Mouse (Mus musculus) heart, embryonic 13.5 days (tissue): ENCODE results near the gene Kcnj14. TPM values are rescaled to one million over a fixed set of nuclear protein-coding genes. Genes with fewer than 3 reads are reported as not detected.

Experiments used
- ATAC-seq: fragments of 200-750 bp; cut with Nextera tagmentation; 2 replicates; pipeline ENCODE4 v1.8.0; 2017; ENCODE audit warnings: moderate TSS enrichment; ENCODE audit not compliant: insufficient number of reproducible peaks, low FRiP score, low TSS enrichment; ENCODE audit errors: extremely low read depth
- H3K27ac ChIP-seq: fragments of 300-500 bp; sonication (generic); replicated peaks from 2 replicates; pipeline ENCODE4 v1.5.1; 2015; ENCODE audit warnings: moderate library complexity, mild to moderate bottlenecking, inconsistent platforms
- H3K27me3 ChIP-seq: fragments of 300-500 bp; sonication (generic); replicated peaks from 2 replicates; pipeline ENCODE4 v1.6.1; 2015; ENCODE audit warnings: mild to moderate bottlenecking, inconsistent platforms
- H3K36me3 ChIP-seq: fragments of 300-500 bp; sonication (generic); 2 replicates; pipeline ENCODE4 v1.6.1; 2015; ENCODE audit warnings: mild to moderate bottlenecking, inconsistent platforms
- H3K4me1 ChIP-seq: fragments of 300-500 bp; sonication (generic); 2 replicates; pipeline ENCODE4 v1.6.1; 2015; ENCODE audit warnings: inconsistent platforms
- H3K4me2 ChIP-seq: fragments of 300-500 bp; sonication (generic); 2 replicates; pipeline ENCODE4 v1.6.1; 2015; ENCODE audit warnings: inconsistent platforms, mild to moderate bottlenecking, moderate library complexity
- H3K4me3 ChIP-seq: fragments of 300-500 bp; sonication (generic); 2 replicates; pipeline ENCODE4 v1.5.1; 2015; ENCODE audit warnings: moderate library complexity, mild to moderate bottlenecking, inconsistent platforms
- H3K9ac ChIP-seq: fragments of 300-500 bp; sonication (generic); 2 replicates; pipeline ENCODE4 v1.6.1; 2015; ENCODE audit warnings: inconsistent platforms, mild to moderate bottlenecking, moderate library complexity
- H3K9me3 ChIP-seq: fragments of 300-500 bp; sonication (generic); 2 replicates; pipeline ENCODE4 v1.6.1; 2016; ENCODE audit warnings: inconsistent platforms
- WGBS: fragments of 180-500 bp; shearing (Covaris S2); methylation state at CpG from one replicate; pipeline ENCODE4 v1.1.7; 2015; ENCODE audit warnings: mixed read lengths; 5-methylcytosine and 5-hydroxymethylcytosine counted together
- polyA plus RNA-seq: library from polyadenylated mRNA; unstranded; fragments of >200 nt; fragmentation: Nextera tagmentation; extraction: Ambion mirVana; gene quantifications from 2 replicates; pipeline ENCODE4 v1.2.1, GENCODE M21; 2015

The Kcnj14 gene
- polyA plus RNA-seq, 1 experiment from 2014 or later: 0.43 TPM

DNA sequence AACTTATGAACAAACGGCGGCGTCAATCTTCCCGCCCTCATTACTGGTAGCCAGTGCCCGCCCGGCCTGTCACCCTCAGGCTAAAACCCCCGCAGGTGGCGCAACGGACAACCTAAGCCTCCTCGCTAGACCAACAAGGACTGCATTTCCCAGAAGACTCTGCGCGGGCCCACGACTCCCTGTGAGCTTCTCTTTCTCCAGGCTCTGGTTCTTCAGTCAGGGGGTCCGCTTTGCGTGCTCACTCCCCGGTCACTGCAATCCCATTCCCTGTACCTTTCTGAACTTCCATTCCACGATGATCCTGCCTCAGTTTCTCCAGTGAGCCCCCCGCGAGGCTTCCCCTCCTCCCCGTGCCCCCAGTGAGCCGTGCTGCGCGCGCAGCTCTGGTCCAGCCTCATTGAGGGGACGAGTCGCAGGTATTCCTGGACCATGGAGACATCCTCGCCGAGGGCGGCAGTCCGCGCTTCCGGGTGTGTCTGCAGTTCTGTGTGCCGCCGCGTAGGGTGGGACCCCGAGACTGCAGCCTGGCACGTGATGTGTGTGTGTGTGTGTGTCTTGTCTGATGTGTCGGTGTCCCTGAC is 41.0 kb downstream of the Kcnj14 start, which contains the start of gene Lmtk3:
Gene Lmtk3, plus strand, starts transcription at position 228 of the 581 bp plus-strand sequence.
- Histone ChIP-seq H3K9ac (peak within 1 kb of the TSS; percentile 83), H3K9me3 (no peaks in the 10 kb centered on the region), H3K4me1 (peaks cover 40% of the 10 kb centered on the region), H3K4me2 (peak within 1 kb of the TSS; percentile 84), H3K36me3 (no peaks in the 10 kb centered on the region), H3K27me3 (peaks cover 89% of the 10 kb centered on the region), H3K4me3 (peak within 1 kb of the TSS; percentile 67), H3K27ac (no peak within 1 kb of the TSS)
- no peak for ATAC-seq
- 2% methylated on average over 38 of the region's 38 CpGs for WGBS

DNA sequence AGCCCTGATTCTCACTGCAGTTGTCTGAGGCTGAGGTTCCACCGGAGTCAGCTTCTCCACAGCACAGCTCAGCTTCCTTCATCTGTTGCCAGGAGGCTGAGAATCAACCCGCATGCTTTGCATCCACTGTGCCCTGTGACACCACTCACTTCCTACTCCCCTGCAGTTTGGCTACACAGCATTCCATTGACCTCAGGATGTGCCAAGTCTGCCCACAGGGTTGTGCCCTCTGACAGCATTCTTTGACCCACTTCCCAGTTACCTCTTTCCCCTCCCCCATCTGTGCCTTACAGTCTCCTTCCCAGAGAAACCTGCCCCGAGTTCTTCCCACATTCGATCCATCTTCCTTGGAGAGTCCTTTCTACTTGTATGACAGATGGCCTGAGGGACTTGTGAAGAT is 42.3 kb downstream of the Kcnj14 start:
- Histone ChIP-seq H3K36me3 (no peaks in the 10 kb centered on the region), H3K4me2 (no peak overlapping the region), H3K27ac (no peak overlapping the region), H3K9me3 (no peaks in the 10 kb centered on the region), H3K4me3 (no peak overlapping the region), H3K27me3 (peaks cover 86% of the 10 kb centered on the region), H3K4me1 (peaks cover 40% of the 10 kb centered on the region), H3K9ac (no peak overlapping the region)
- 61% methylated on average over 4 of the region's 4 CpGs for WGBS
- no peak for ATAC-seq

DNA sequence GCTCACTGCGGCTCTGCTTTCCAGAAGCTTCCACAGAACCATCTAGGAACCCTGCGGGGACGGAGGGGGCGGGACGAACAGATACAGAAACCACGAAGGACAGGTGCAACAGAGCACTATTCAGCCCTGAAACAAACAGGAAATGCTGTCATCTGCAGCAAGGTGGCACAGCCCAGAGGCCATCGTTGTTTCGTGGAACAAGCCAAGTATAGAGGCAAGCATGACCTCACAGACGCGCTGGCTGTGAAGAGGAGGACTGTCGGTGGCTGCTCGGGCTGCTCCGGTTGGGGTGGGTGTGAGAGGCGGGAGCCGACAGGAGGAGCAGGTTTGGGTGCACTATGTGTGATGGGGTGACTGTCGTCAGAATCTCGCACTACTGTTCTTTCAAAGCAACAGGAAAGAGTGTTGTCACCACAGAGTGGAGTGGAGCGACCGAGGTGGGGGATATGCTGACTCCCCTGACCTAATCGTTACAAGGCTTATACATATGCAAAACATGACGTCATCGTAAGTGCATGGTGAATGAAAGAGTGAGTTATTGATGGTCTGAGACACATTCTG is 45.4 kb downstream of the Kcnj14 start:
- 19% methylated on average over 22 of the region's 22 CpGs for WGBS
- Histone ChIP-seq H3K4me1 (peaks cover 15% of the 10 kb centered on the region), H3K4me2 (peak overlapping the region; percentile 57), H3K36me3 (no peaks in the 10 kb centered on the region), H3K27ac (no peak overlapping the region), H3K27me3 (peaks cover 77% of the 10 kb centered on the region), H3K4me3 (peak overlapping the region; percentile 24), H3K9ac (peak overlapping the region; percentile 50), H3K9me3 (no peaks in the 10 kb centered on the region)
- no peak for ATAC-seq

DNA sequence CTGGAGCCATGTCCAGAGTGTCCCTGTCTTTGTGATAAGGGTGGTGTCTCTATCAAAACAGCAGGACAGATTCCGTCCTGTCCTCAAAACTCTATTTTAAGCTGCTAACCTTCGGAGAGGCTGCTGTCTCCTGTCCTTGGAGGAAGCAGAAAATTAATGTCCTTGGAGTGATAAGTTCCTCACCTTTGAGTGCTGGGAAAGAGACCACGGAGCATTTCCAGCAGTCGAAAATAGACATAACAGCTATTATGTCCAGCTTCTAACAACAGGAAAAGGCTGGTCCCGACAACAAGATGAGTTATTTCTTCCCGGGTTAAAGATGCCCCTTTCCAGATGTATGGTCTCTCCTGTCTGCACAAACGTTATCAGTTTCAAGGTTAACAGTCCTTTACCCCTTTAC is 49.3 kb downstream of the Kcnj14 start:
- Histone ChIP-seq H3K4me2 (no peak overlapping the region), H3K27me3 (peaks cover 67% of the 10 kb centered on the region), H3K9ac (no peak overlapping the region), H3K36me3 (no peaks in the 10 kb centered on the region), H3K4me1 (peaks cover 10% of the 10 kb centered on the region), H3K27ac (no peak overlapping the region), H3K4me3 (no peak overlapping the region), H3K9me3 (no peaks in the 10 kb centered on the region)
- 50% methylated on average over 7 of the region's 7 CpGs for WGBS
- ATAC-seq: no peak

DNA sequence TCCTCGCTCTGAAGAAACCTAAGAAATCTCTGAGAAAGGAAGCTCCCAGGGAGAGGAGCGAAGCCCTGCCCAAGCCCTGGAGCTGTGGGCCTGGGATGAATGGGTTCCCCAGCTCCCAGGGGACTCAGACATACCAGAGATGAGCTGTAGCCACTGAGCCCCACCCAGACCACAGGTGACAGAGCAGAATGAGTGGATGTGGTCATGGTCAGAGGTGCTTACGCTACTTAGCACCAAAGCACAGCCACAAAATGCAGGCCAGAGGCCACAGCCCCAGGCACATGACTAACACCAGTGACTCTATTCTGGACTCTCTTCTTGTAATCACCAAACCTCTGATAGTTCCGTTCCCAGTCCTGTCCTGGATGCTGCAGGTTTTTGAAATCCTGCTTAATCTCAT is 53.5 kb downstream of the Kcnj14 start:
- no peaks in the 10 kb centered on the region for H3K36me3 ChIP-seq
- no peak overlapping the region for H3K9ac ChIP-seq
- H3K4me1 ChIP-seq: no peaks in the 10 kb centered on the region
- H3K4me2 ChIP-seq: no peak overlapping the region
- no peaks in the 10 kb centered on the region for H3K9me3 ChIP-seq
- WGBS: 57% methylated on average over 4 of the region's 4 CpGs
- H3K27me3 ChIP-seq: peaks cover 37% of the 10 kb centered on the region
- H3K27ac ChIP-seq: no peak overlapping the region
- no peak overlapping the region for H3K4me3 ChIP-seq
- no peak for ATAC-seq

DNA sequence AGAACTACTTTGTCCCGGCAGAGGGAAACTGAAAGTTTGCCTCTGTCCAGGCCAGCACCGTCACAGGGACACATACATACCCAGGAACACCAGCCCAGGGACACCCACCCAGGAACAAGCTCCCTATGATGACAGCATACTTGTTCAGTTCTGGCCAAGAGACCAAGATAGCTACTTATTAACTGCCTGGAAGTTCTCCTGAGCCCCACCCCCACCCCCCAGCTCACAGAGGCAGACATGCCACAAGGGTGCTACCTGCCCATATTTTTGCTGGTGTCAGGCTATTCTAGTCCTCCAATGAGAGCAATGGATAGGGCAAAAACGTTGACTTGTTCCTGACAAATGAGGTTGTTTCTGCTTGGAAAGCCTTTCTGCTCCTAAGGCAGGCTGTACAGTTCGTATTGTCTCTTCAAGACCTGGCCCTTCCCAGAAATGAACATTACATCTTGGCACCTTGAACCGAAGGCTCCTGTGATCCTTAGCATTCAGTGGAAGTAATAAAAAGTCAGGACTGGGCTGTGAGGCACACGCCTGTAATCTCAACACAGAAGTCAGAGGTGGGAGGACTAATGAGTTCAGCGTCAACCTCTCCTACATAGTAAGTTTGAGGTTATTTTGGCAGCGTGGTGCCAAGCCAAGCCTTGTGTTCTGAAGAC is 54.0 kb downstream of the Kcnj14 start:
- H3K4me1 ChIP-seq: no peaks in the 10 kb centered on the region
- H3K9ac ChIP-seq: no peak overlapping the region
- H3K27ac ChIP-seq: no peak overlapping the region
- H3K27me3 ChIP-seq: peaks cover 31% of the 10 kb centered on the region
- no peak for ATAC-seq
- H3K36me3 ChIP-seq: no peaks in the 10 kb centered on the region
- 56% methylated on average over 8 of the region's 8 CpGs for WGBS
- no peaks in the 10 kb centered on the region for H3K9me3 ChIP-seq
- H3K4me2 ChIP-seq: no peak overlapping the region
- H3K4me3 ChIP-seq: no peak overlapping the region

DNA sequence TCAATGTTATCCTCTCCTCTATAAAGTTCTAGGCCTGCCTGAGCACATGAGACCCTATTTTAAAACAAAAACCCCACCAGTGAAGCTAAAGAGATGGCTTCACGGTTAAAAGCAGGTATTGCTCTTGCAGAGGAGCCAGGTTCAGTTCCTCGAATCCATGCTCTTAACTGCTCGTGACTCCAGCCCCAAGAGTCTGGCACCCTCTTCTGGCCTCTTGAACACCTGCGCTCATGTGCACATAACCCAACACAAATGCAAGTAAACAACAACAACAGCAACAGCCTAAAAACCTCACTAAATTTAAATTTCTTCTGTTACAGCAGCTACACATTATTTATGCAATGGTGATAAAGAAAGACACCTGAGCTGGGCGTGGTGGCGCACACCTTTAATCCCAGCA is 57.1 kb downstream of the Kcnj14 start:
- Histone ChIP-seq H3K4me1 (no peaks in the 10 kb centered on the region), H3K4me2 (no peak overlapping the region), H3K27me3 (peaks cover 7% of the 10 kb centered on the region), H3K36me3 (no peaks in the 10 kb centered on the region), H3K9ac (no peak overlapping the region), H3K9me3 (no peaks in the 10 kb centered on the region), H3K27ac (no peak overlapping the region), H3K4me3 (no peak overlapping the region)
- no peak for ATAC-seq
- WGBS: 86% methylated on average over 6 of the region's 6 CpGs

DNA sequence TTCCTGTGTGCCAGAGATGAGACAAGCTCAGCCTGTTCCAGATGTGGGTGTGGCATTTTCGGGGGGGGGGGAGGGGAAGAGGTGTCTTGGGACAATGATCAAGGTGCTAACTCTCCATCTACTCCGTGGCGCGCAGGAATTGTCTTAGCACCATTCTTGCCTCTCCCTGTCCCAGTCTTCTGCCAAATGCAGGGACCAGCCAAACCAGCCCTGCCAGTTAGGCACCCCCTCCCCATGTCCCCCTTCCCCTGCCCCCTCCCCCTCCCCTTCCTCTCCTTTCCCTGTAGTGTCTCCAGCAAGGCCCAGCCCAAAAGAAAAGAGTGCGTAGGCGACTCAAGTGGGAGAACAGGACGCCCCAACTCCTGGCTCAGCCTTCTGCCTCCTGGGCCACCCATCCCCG is 57.8 kb downstream of the Kcnj14 start:
- Histone ChIP-seq H3K36me3 (no peaks in the 10 kb centered on the region), H3K27me3 (0 out of 2 replicates have a peak, but pooled peaks cover 5% of the 10 kb centered on the region), H3K4me3 (no peak overlapping the region), H3K27ac (no peak overlapping the region), H3K4me1 (no peaks in the 10 kb centered on the region), H3K9me3 (no peaks in the 10 kb centered on the region), H3K9ac (no peak overlapping the region), H3K4me2 (no peak overlapping the region)
- ATAC-seq: no peak
- WGBS: 41% methylated on average over 8 of the region's 8 CpGs

Other genes starting within 250 kb of the Kcnj14 start
- gene Fgf21, start 209.3 kb downstream of the Kcnj14 start, polyA plus RNA-seq: not detected in 2 replicates
- not detected in 2 replicates for gene Fut1, start 207.5 kb downstream of the Kcnj14 start, polyA plus RNA-seq
- gene Izumo1, start 203.0 kb downstream of the Kcnj14 start, polyA plus RNA-seq: 0.11 and 0.19 TPM in 2 replicates
- gene Rasip1, start 197.3 kb downstream of the Kcnj14 start, polyA plus RNA-seq: 17.1 and 18.9 TPM in 2 replicates
- gene Mamstr, start 184.8 kb downstream of the Kcnj14 start, polyA plus RNA-seq: 3.3 and 5.0 TPM in 2 replicates
- 0.86 and 1.1 TPM in 2 replicates for gene Fut2, start 158.4 kb downstream of the Kcnj14 start, polyA plus RNA-seq
- gene Ntn5, start 140.8 kb downstream of the Kcnj14 start, polyA plus RNA-seq: 0.11 TPM in 1 of 2 replicates, not detected in the other
- gene Sec1, start 130.4 kb downstream of the Kcnj14 start, polyA plus RNA-seq: 0.29 and 0.47 TPM in 2 replicates
- 5.4 and 6.0 TPM in 2 replicates for gene Car11, start 124.9 kb downstream of the Kcnj14 start, polyA plus RNA-seq
- gene Dbp, start 119.7 kb downstream of the Kcnj14 start, polyA plus RNA-seq: 2.2 and 3.5 TPM in 2 replicates
- 630 and 695 TPM in 2 replicates for gene Rpl18, start 109.3 kb downstream of the Kcnj14 start, polyA plus RNA-seq
- gene Sphk2, start 106.8 kb downstream of the Kcnj14 start, polyA plus RNA-seq: 16.7 and 17.5 TPM in 2 replicates
- 0.20 and 0.31 TPM in 2 replicates for gene Fam83e, start 103.6 kb downstream of the Kcnj14 start, polyA plus RNA-seq
- gene Spaca4, start 99.0 kb downstream of the Kcnj14 start, polyA plus RNA-seq: not detected in 2 replicates
- gene Lmtk3, start 41.0 kb downstream of the Kcnj14 start, polyA plus RNA-seq: 0.62 and 0.80 TPM in 2 replicates
- gene Sult2b1, start 40.1 kb downstream of the Kcnj14 start, polyA plus RNA-seq: 0.24 and 0.38 TPM in 2 replicates
- 90.1 and 103 TPM in 2 replicates for gene Cyth2, start 10.2 kb downstream of the Kcnj14 start, polyA plus RNA-seq
- 41.9 and 44.1 TPM in 2 replicates for gene Grwd1, start 6.2 kb upstream of the Kcnj14 start, polyA plus RNA-seq
- gene Kdelr1, start 48.0 kb upstream of the Kcnj14 start, polyA plus RNA-seq: 56.4 and 58.7 TPM in 2 replicates
- gene Grin2d, start 53.6 kb upstream of the Kcnj14 start, polyA plus RNA-seq: 0.13 and 0.23 TPM in 2 replicates
- 0.90 and 1.1 TPM in 2 replicates for gene Syngr4, start 71.9 kb upstream of the Kcnj14 start, polyA plus RNA-seq
- gene Tmem143, start 72.2 kb upstream of the Kcnj14 start, polyA plus RNA-seq: 5.8 and 6.8 TPM in 2 replicates
- 84.1 and 92.1 TPM in 2 replicates for gene Emp3, start 96.6 kb upstream of the Kcnj14 start, polyA plus RNA-seq
- gene Ccdc114, start 99.3 kb upstream of the Kcnj14 start, polyA plus RNA-seq: 2.7 and 3.4 TPM in 2 replicates
- 0.11 and 0.23 TPM in 2 replicates for gene Abcc6, start 205.5 kb upstream of the Kcnj14 start, polyA plus RNA-seq
- gene Nomo1, start 208.9 kb upstream of the Kcnj14 start, polyA plus RNA-seq: 37.7 and 39.2 TPM in 2 replicates